Mouse (Mus musculus) heart, embryonic 13.5 days (tissue): ENCODE data around the gene Spc24. TPM values are rescaled to one million over a fixed set of nuclear protein-coding genes. Genes with fewer than 3 reads are reported as not detected.

Experiments used
- ATAC-seq: fragments of 200-750 bp; cut with Nextera tagmentation; 2 replicates; pipeline ENCODE4 v1.8.0; 2017; ENCODE audit warnings: moderate TSS enrichment; ENCODE audit not compliant: insufficient number of reproducible peaks, low FRiP score, low TSS enrichment; ENCODE audit errors: extremely low read depth
- H3K27ac ChIP-seq: fragments of 300-500 bp; sonication (generic); replicated peaks from 2 replicates; pipeline ENCODE4 v1.5.1; 2015; ENCODE audit warnings: moderate library complexity, mild to moderate bottlenecking, inconsistent platforms
- H3K27me3 ChIP-seq: fragments of 300-500 bp; sonication (generic); replicated peaks from 2 replicates; pipeline ENCODE4 v1.6.1; 2015; ENCODE audit warnings: mild to moderate bottlenecking, inconsistent platforms
- H3K36me3 ChIP-seq: fragments of 300-500 bp; sonication (generic); 2 replicates; pipeline ENCODE4 v1.6.1; 2015; ENCODE audit warnings: mild to moderate bottlenecking, inconsistent platforms
- H3K4me1 ChIP-seq: fragments of 300-500 bp; sonication (generic); 2 replicates; pipeline ENCODE4 v1.6.1; 2015; ENCODE audit warnings: inconsistent platforms
- H3K4me2 ChIP-seq: fragments of 300-500 bp; sonication (generic); 2 replicates; pipeline ENCODE4 v1.6.1; 2015; ENCODE audit warnings: inconsistent platforms, mild to moderate bottlenecking, moderate library complexity
- H3K4me3 ChIP-seq: fragments of 300-500 bp; sonication (generic); 2 replicates; pipeline ENCODE4 v1.5.1; 2015; ENCODE audit warnings: moderate library complexity, mild to moderate bottlenecking, inconsistent platforms
- H3K9ac ChIP-seq: fragments of 300-500 bp; sonication (generic); 2 replicates; pipeline ENCODE4 v1.6.1; 2015; ENCODE audit warnings: inconsistent platforms, mild to moderate bottlenecking, moderate library complexity
- H3K9me3 ChIP-seq: fragments of 300-500 bp; sonication (generic); 2 replicates; pipeline ENCODE4 v1.6.1; 2016; ENCODE audit warnings: inconsistent platforms
- WGBS: fragments of 180-500 bp; shearing (Covaris S2); methylation state at CpG from one replicate; pipeline ENCODE4 v1.1.7; 2015; ENCODE audit warnings: mixed read lengths; 5-methylcytosine and 5-hydroxymethylcytosine counted together
- polyA plus RNA-seq: library from polyadenylated mRNA; unstranded; fragments of >200 nt; fragmentation: Nextera tagmentation; extraction: Ambion mirVana; gene quantifications from 2 replicates; pipeline ENCODE4 v1.2.1, GENCODE M21; 2015

Spc24 gene
- polyA plus RNA-seq, 1 experiment from 2014 or later = 84.8 TPM

GRCm38 (mm10) chr9:21747238-21747774, 12.8 kb downstream of the Spc24 start:
- Histone ChIP-seq H3K4me1 (peaks cover 44% of the 10 kb centered on the region), H3K9me3 (no peaks in the 10 kb centered on the region), H3K9ac (peak overlapping the region; percentile 56), H3K4me3 (no peak overlapping the region), H3K27me3 (no peaks in the 10 kb centered on the region), H3K27ac (peak overlapping the region; percentile 91), H3K4me2 (peak overlapping the region; percentile 50; the same call in 1 of the 2 replicates), H3K36me3 (peaks cover 69% of the 10 kb centered on the region)
- 89% methylated on average over 3 of the region's 3 CpGs for WGBS
- ATAC-seq = no peak

DNA sequence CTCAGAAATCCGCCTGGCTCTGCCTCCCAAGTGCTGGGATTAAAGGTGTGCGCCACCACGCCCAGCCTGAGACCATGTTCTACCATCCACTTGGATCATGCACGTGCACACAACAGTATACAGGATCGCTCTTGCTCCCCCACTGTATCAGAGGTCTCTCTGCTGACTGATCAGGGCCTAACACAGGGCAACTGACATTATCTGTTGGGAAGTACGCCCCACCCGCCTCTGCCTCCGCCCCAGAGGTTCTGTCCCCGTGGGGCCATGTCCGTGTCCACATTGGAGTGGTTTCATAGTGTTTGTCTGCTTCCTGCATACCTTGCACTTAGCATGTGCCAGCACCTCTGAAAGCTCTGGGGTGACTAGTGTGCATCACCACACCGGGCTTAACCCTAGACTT, 18.6 kb downstream of the Spc24 start:
- no peak overlapping the region for H3K4me3 ChIP-seq

DNA sequence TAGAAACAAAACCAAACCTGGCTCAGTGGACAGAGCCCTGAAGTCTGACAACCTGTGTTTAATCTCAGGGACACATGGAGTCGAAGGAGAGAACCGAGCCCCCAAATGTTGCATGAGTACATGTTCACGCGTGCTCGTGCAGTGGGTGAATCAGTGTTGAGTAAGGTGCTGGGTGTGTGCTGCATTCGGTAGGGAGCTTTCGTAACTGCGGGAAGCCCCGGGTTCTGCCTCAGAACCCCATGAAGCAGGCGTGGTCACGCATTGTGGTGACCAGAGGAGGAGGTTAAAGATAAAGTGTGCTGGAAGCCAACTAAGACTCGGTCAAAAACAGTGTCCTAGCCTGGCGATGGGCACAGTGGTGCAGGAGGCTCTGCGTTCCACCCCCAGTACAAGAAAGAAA, 19.7 kb downstream of the Spc24 start:
- Histone ChIP-seq H3K9ac (no peak overlapping the region), H3K4me2 (no peak overlapping the region), H3K36me3 (peaks cover 95% of the 10 kb centered on the region), H3K4me3 (no peak overlapping the region), H3K4me1 (no peaks in the 10 kb centered on the region), H3K27me3 (no peaks in the 10 kb centered on the region), H3K9me3 (no peaks in the 10 kb centered on the region), H3K27ac (no peak overlapping the region)
- ATAC-seq = no peak
- 94% methylated on average over 14 of the region's 14 CpGs for whole genome bisulfite sequencing

More for the DNA sequence above, 18.6 kb downstream of the Spc24 start:
- Histone ChIP-seq H3K4me2 (no peak overlapping the region), H3K27me3 (no peaks in the 10 kb centered on the region), H3K36me3 (peaks cover 95% of the 10 kb centered on the region), H3K9ac (no peak overlapping the region), H3K4me1 (no peaks in the 10 kb centered on the region), H3K27ac (no peak overlapping the region), H3K9me3 (no peaks in the 10 kb centered on the region)
- ATAC-seq = no peak
- WGBS = 89% methylated on average over 11 of the region's 11 CpGs

DNA sequence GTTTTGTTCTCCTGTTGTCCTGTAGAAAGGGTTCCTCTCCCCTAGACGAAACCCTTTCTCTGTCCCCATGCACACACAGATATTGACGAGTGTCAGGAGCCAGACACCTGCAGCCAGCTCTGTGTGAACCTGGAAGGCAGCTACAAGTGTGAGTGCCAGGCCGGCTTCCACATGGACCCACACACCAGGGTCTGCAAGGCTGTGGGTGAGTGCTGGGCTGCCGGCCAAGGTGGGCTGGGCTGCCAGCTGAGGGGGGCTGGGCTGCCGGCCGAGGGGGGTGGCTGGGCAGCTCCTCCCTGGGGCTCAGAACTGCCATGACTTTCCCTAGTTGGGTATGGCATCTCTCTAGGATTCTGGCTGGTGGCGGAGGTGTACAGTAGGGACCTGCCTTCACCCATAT, 21.3 kb downstream of the Spc24 start:
- Histone ChIP-seq H3K27ac (no peak overlapping the region), H3K4me2 (no peak overlapping the region), H3K36me3 (peaks cover 95% of the 10 kb centered on the region), H3K9me3 (no peaks in the 10 kb centered on the region), H3K9ac (no peak overlapping the region), H3K4me3 (no peak overlapping the region), H3K4me1 (no peaks in the 10 kb centered on the region), H3K27me3 (no peaks in the 10 kb centered on the region)
- WGBS = 71% methylated on average over 7 of the region's 7 CpGs
- ATAC-seq = no peak

- Histone ChIP-seq H3K4me2 (no peak overlapping the region), H3K9me3 (no peaks in the 10 kb centered on the region), H3K36me3 (peaks cover 99% of the 10 kb centered on the region), H3K27me3 (no peaks in the 10 kb centered on the region), H3K4me3 (no peak overlapping the region), H3K27ac (no peak overlapping the region), H3K9ac (no peak overlapping the region), H3K4me1 (no peaks in the 10 kb centered on the region)
- 94% methylated on average over 10 of the region's 10 CpGs for WGBS
- ATAC-seq = no peak
These were observed 22.9 kb downstream of the Spc24 start for GRCm38 (mm10) chr9:21737188-21737587.

GRCm38 (mm10) chr9:21736580-21736979, 23.5 kb downstream of the Spc24 start:
- Histone ChIP-seq H3K4me1 (no peaks in the 10 kb centered on the region), H3K4me2 (no peak overlapping the region), H3K27ac (no peak overlapping the region), H3K9me3 (no peaks in the 10 kb centered on the region), H3K9ac (no peak overlapping the region), H3K4me3 (no peak overlapping the region), H3K36me3 (peaks cover 99% of the 10 kb centered on the region), H3K27me3 (no peaks in the 10 kb centered on the region)
- no peak for ATAC-seq
- 78% methylated on average over 3 of the region's 3 CpGs for WGBS

GRCm38 (mm10) chr9:21735126-21735525, 25.0 kb downstream of the Spc24 start:
- WGBS = 91% methylated on average over 14 of the region's 14 CpGs
- ATAC-seq = no peak
- Histone ChIP-seq H3K9me3 (no peaks in the 10 kb centered on the region), H3K9ac (no peak overlapping the region), H3K27ac (no peak overlapping the region), H3K4me1 (no peaks in the 10 kb centered on the region), H3K36me3 (peaks cover 94% of the 10 kb centered on the region), H3K27me3 (no peaks in the 10 kb centered on the region), H3K4me3 (no peak overlapping the region), H3K4me2 (no peak overlapping the region)

DNA sequence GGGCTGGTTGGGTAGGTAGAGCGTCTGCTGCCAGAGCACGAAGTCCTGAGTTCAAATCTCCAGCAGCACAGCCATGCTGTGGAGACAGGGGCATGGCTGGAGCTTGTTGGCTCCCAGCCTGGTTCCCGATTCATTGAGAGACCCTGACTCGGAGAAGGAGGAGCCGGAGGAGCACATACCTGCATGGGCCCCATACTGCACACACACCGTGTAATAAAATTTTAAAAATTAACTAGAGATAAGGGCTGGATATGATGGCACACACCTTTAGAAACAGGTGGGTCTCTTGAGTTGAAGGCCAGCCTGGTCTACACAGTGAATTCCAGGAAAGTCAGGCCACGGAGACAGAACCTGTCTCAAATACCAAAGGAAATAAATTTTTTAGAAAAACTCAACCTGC, 26.1 kb downstream of the Spc24 start:
- H3K27ac ChIP-seq = no peak overlapping the region
- H3K9ac ChIP-seq = no peak overlapping the region
- no peak overlapping the region for H3K4me3 ChIP-seq
- H3K36me3 ChIP-seq = peaks cover 82% of the 10 kb centered on the region
- WGBS = 96% methylated on average over 7 of the region's 7 CpGs
- H3K9me3 ChIP-seq = no peaks in the 10 kb centered on the region
- no peak for ATAC-seq
- peaks cover 8% of the 10 kb centered on the region for H3K4me1 ChIP-seq
- H3K27me3 ChIP-seq = no peaks in the 10 kb centered on the region
- no peak overlapping the region for H3K4me2 ChIP-seq

DNA sequence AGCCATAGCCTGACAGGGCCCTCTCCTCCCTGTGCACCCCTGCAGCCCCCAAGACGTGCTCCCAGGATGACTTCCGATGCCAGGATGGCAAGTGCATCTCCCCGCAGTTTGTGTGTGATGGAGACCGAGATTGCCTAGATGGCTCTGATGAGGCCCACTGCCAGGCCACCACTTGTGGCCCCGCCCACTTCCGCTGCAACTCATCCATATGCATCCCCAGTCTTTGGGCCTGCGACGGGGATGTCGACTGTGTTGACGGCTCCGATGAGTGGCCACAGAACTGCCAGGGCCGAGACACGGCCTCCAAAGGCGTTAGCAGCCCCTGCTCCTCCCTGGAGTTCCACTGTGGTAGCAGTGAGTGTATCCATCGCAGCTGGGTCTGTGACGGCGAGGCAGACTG, 26.7 kb downstream of the Spc24 start:
- Histone ChIP-seq H3K27me3 (no peaks in the 10 kb centered on the region), H3K4me2 (no peak overlapping the region), H3K36me3 (peaks cover 77% of the 10 kb centered on the region), H3K4me3 (no peak overlapping the region), H3K4me1 (peaks cover 12% of the 10 kb centered on the region), H3K9me3 (no peaks in the 10 kb centered on the region), H3K27ac (no peak overlapping the region), H3K9ac (no peak overlapping the region)
- 84% methylated on average over 17 of the region's 17 CpGs for WGBS
- ATAC-seq = no peak

DNA sequence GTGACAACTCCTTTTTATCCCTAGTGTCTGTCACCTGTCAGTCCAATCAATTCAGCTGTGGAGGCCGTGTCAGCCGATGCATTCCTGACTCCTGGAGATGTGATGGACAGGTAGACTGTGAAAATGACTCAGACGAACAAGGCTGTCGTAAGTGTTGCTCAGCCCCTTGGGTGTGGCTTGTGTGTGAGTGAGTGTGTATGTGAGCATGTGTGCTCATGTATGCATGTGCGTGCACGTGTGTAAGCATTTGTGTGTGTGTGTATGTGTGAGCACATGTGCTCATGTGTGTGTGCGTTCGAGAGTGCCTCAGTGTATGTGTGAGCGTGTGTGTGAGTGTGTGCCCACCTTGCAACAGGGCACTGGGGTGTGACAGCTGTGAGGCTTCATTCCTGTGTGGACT, 27.8 kb downstream of the Spc24 start:
- Histone ChIP-seq H3K4me1 (peaks cover 16% of the 10 kb centered on the region), H3K4me2 (no peak overlapping the region), H3K4me3 (no peak overlapping the region), H3K9me3 (no peaks in the 10 kb centered on the region), H3K27me3 (no peaks in the 10 kb centered on the region), H3K9ac (no peak overlapping the region), H3K36me3 (peaks cover 65% of the 10 kb centered on the region), H3K27ac (no peak overlapping the region)
- no peak for ATAC-seq
- 93% methylated on average over 9 of the region's 9 CpGs for WGBS

- Histone ChIP-seq H3K9ac (0 out of 2 replicates have a peak overlapping the region, but pooled peaks have one; percentile 1), H3K27me3 (no peaks in the 10 kb centered on the region), H3K27ac (no peak overlapping the region), H3K9me3 (no peaks in the 10 kb centered on the region), H3K4me3 (no peak overlapping the region), H3K4me2 (no peak overlapping the region), H3K36me3 (peaks cover 42% of the 10 kb centered on the region), H3K4me1 (peaks cover 40% of the 10 kb centered on the region)
- ATAC-seq = no peak
- WGBS = 69% methylated on average over 7 of the region's 7 CpGs
These were observed 30.8 kb downstream of the Spc24 start for GRCm38 (mm10) chr9:21729264-21729663.

GRCm38 (mm10) chr9:21728261-21728832, 31.8 kb downstream of the Spc24 start:
- no peak for ATAC-seq
- H3K36me3 ChIP-seq = peaks cover 32% of the 10 kb centered on the region
- no peak overlapping the region for H3K27ac ChIP-seq
- H3K4me2 ChIP-seq = no peak overlapping the region
- no peaks in the 10 kb centered on the region for H3K27me3 ChIP-seq
- WGBS = 79% methylated on average over 10 of the region's 10 CpGs
- H3K9me3 ChIP-seq = no peaks in the 10 kb centered on the region
- H3K4me3 ChIP-seq = no peak overlapping the region
- H3K9ac ChIP-seq = no peak overlapping the region
- H3K4me1 ChIP-seq = peaks cover 40% of the 10 kb centered on the region
